Mouse (Mus musculus) olfactory bulb, adult 2 months (tissue): ENCODE measurements at regions not wholly inside any gene's neighbourhood (a gene's known extent, or its start where the extent isn't known, plus 50 kb on each side); places are given as distances from the start of the nearest gene placed in this dataset.

Experiments
- CTCF ChIP-seq: fragments of 200-500 bp; IDR thresholded peaks from 2 replicates; pipeline ENCODE4 v1.5.1; 2012; ENCODE audit warnings: low read depth, mild to moderate bottlenecking, low read length, moderate library complexity; ENCODE audit not compliant: insufficient read depth
- POLR2A ChIP-seq: fragments of 200-500 bp; IDR thresholded peaks from 2 replicates; pipeline ENCODE4 v1.6.1; 2012; ENCODE audit warnings: mild to moderate bottlenecking, low read depth, low read length, moderate library complexity; ENCODE audit not compliant: insufficient read depth

- no peak for TF ChIP-seq POLR2A
- TF ChIP-seq CTCF: no peak
Measured at GRCm38 (mm10) chr4:25372041-25372440, 90.4 kb upstream of the Ufl1 start.
